Mouse (Mus musculus) ES-Bruce4 (cell line): ENCODE data around the gene Klhl25.
"Not testable (repeated sequence)": the region's sequence is repeated elsewhere in the genome, so short reads cannot be mapped to it uniquely, and the experiment has no call there.

ENCODE experiments used
- CTCF ChIP-seq: IDR thresholded peaks from one replicate; pipeline ENCODE4 v1.8.1; 2011; ENCODE audit warnings: low read depth, low read length
- EP300 ChIP-seq: IDR thresholded peaks from 2 replicates; pipeline ENCODE4 v1.6.1; 2011; ENCODE audit warnings: low read depth, low read length; ENCODE audit not compliant: insufficient read depth
- POLR2A ChIP-seq: IDR thresholded peaks from one replicate; pipeline ENCODE4 v1.8.1; 2011; ENCODE audit warnings: low read length; ENCODE audit not compliant: insufficient read depth

DNA sequence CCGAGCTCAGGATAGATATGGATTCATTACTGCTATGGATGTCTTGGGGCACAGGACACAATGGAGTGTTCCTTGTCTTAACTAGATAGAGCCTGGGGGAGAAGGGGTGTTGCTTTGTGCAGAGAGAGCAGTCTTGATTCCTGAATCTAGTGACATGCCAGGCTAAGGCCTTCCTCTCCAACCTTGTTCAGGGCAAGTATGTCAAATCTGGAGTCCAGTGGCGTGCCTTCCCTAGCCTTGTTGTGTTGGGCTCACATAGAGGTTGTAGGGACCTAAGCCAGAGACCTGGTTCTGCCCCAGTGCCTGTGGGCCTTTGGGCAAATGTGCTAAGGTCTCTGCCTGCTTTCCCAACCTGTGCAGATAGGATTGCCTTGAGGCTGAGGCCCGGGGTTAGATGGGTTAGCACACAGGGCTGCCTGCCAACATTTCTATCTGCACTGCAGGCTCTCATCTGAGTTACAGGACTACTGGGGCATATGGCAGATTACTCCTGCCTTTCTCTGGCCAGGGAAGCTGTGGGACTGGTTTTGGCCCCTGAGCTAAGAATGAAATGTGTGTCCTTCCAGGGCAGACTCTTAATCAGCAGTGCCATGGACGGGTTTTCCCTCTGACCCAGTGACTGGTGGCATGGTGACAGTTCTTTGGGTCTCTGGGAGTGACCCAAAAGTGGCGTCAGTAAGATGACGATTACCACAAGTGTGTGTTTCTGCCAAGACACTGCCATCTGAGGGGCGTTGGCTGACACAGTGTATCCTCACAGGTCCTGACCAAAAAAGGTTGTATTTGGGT lies 13.7 kb downstream of the Klhl25 start:
- TF ChIP-seq CTCF, POLR2A, EP300: not testable (repeated sequence)
